Mouse (Mus musculus) ES-Bruce4 (cell line): ENCODE results near the gene Prlh. TPM values are rescaled to one million over a fixed set of nuclear protein-coding genes. Genes with fewer than 3 reads are reported as not detected.

Experiments
- H3K27ac ChIP-seq: 2 replicates; pipeline ENCODE4 v1.5.1; 2012; ENCODE audit warnings: low read length, inconsistent platforms; ENCODE audit not compliant: insufficient read depth
- H3K27me3 ChIP-seq: 2 replicates; pipeline ENCODE4 v1.6.1; 2012; ENCODE audit warnings: mild to moderate bottlenecking, low read length, inconsistent platforms; ENCODE audit not compliant: control insufficient read depth, poor library complexity, insufficient read depth, severe bottlenecking
- H3K36me3 ChIP-seq: 2 replicates; pipeline ENCODE4 v1.6.1; 2012; ENCODE audit warnings: inconsistent platforms, mild to moderate bottlenecking, low read length, moderate library complexity; ENCODE audit not compliant: control insufficient read depth, poor library complexity, insufficient read depth, severe bottlenecking
- H3K4me1 ChIP-seq: one replicate; pipeline ENCODE4 v1.8.1; 2011; ENCODE audit warnings: low read length; ENCODE audit not compliant: control insufficient read depth, insufficient read depth
- H3K4me3 ChIP-seq: 2 replicates; pipeline ENCODE4 v1.5.1; 2011; ENCODE audit warnings: low read depth, mild to moderate bottlenecking, low read length
- H3K9ac ChIP-seq: 2 replicates; pipeline ENCODE4 v1.6.1; 2012; ENCODE audit warnings: low read depth, mild to moderate bottlenecking, inconsistent platforms; ENCODE audit not compliant: poor library complexity, severe bottlenecking
- H3K9me3 ChIP-seq: replicated peaks from 2 replicates; pipeline ENCODE4 v1.6.1; 2012; ENCODE audit warnings: mild to moderate bottlenecking, low read length, inconsistent platforms; ENCODE audit not compliant: control insufficient read depth, poor library complexity, insufficient read depth, severe bottlenecking
- CTCF ChIP-seq: IDR thresholded peaks from one replicate; pipeline ENCODE4 v1.8.1; 2011; ENCODE audit warnings: low read depth, low read length
- EP300 ChIP-seq: IDR thresholded peaks from 2 replicates; pipeline ENCODE4 v1.6.1; 2011; ENCODE audit warnings: low read depth, low read length; ENCODE audit not compliant: insufficient read depth
- POLR2A ChIP-seq: IDR thresholded peaks from one replicate; pipeline ENCODE4 v1.8.1; 2011; ENCODE audit warnings: low read length; ENCODE audit not compliant: insufficient read depth
- polyA plus RNA-seq: library from polyadenylated mRNA; stranded (reverse); fragments of >200 nt; gene quantifications from 2 replicates; pipeline ENCODE4 v1.2.4, GENCODE M21; 2011; ENCODE audit warnings: low read depth; ENCODE audit not compliant: missing spikeins, insufficient read depth, insufficient read length

Gene Prlh
- polyA plus RNA-seq, 1 experiment, result not detected

DNA sequence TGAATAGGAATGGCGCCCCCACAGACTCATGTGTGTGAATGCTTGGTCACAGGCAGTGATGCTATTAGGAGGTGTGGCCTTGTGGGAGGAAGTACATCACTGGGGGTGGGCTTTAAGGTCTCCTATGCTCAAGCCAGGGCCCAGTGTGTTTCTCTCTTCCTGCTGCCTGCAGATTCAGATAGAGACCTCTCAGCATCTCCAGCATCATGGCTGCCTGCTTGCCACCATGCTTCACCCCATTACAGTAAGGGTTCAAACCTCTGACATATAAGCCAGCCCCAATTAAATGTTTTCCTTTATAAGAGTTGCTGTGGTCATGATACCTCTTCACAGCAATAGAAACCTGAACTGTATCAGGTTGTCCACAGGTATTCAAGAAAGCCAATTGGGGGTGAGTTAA is 43.0 kb downstream of the Prlh start:
- H3K4me1 ChIP-seq, result no peaks in the 10 kb centered on the region
- no peaks in the 10 kb centered on the region for H3K36me3 ChIP-seq
- TF ChIP-seq EP300 (no peak), CTCF (no peak), POLR2A (no peak)
- H3K9me3 ChIP-seq, result no peaks in the 10 kb centered on the region
- peaks cover 10% of the 10 kb centered on the region for H3K27me3 ChIP-seq
- H3K27ac ChIP-seq, result no peak overlapping the region
- no peak overlapping the region for H3K4me3 ChIP-seq
- no peak overlapping the region for H3K9ac ChIP-seq

- Histone ChIP-seq H3K9me3 (no peaks in the 10 kb centered on the region), H3K4me3 (no peak overlapping the region), H3K27ac (no peak overlapping the region), H3K27me3 (peaks cover 10% of the 10 kb centered on the region), H3K9ac (no peak overlapping the region), H3K36me3 (no peaks in the 10 kb centered on the region), H3K4me1 (no peaks in the 10 kb centered on the region)
- TF ChIP-seq CTCF, result no peak
Measured at GRCm38 (mm10) chr1:90997136-90997535, 44.2 kb downstream of the Prlh start.

DNA sequence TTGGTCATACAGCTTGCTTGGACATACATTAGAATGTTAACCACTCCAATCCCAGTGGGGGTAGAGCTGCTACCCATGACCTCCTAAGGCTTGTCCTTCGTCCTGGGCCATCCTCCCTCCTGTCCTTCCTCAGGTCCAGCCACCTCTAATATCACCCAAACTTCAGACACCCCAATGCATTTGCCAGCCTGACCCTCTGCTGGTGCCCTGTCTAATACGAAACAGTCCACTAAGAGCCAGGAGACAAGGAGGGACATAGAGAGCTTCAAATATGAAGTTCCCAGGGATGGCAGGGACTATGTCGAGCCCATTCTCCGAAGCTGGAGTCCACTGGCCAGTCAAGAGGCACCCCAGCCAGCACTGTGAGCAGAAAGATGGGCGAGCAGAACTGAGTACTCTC is 44.7 kb downstream of the Prlh start:
- no peaks in the 10 kb centered on the region for H3K36me3 ChIP-seq
- H3K27ac ChIP-seq, result no peak overlapping the region
- H3K27me3 ChIP-seq, result peaks cover 10% of the 10 kb centered on the region
- H3K4me1 ChIP-seq, result no peaks in the 10 kb centered on the region
- H3K9me3 ChIP-seq, result no peaks in the 10 kb centered on the region
- no peak overlapping the region for H3K9ac ChIP-seq
- H3K4me3 ChIP-seq, result no peak overlapping the region
- TF ChIP-seq POLR2A (no peak), CTCF (no peak)

GRCm38 (mm10) chr1:90998268-90998890 is 45.5 kb downstream of the Prlh start, which contains the start of gene Lrrfip1:
TSS of gene Lrrfip1 (plus strand) at chr1:90998737.
- Histone ChIP-seq H3K36me3 (no peaks in the 10 kb centered on the region), H3K4me1 (no peaks in the 10 kb centered on the region), H3K9me3 (no peaks in the 10 kb centered on the region), H3K27me3 (peaks cover 10% of the 10 kb centered on the region), H3K4me3 (peak within 1 kb of the TSS; percentile 79), H3K9ac (peak within 1 kb of the TSS; percentile 79), H3K27ac (no peak within 1 kb of the TSS)
- no peak for TF ChIP-seq POLR2A
- TF ChIP-seq CTCF, result no peak
- TF ChIP-seq EP300, result no peak

DNA sequence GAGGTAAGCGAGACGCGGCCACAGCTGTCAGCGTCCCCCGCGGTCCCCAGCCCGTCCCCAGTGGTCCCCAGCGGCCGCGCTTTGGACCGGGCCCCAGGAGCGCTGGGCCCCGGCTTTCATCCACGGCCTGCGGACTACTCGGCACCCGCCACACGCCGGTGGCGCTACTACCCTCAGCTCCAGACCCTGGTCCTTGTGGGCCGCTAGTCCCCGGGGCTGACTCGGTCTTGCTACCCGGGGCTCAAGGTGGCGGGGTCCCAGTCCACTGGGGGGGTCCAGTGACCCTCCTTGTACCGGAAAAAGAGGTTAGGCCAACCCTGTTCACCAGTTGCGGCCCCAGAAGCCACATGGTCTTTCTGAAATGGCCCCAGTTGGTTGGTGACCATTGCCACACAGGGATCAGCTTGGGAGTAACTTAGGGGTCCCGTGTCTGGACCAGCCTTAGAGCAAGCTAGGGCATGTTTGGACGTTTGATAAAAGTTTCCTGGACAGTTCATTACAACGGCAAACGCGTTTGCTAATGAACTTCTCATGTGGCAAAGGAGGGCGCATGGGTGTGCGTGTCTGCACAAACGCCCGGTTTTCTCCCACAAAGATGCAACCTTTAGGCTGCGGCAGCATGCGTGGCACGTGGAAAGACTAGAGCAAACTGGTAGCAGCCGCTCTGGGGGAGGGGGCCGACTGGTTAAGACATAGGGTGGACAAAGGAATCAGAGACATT is 46.1 kb downstream of the Prlh start:
- Histone ChIP-seq H3K27ac (no peak overlapping the region), H3K36me3 (no peaks in the 10 kb centered on the region), H3K9me3 (no peaks in the 10 kb centered on the region), H3K4me1 (no peaks in the 10 kb centered on the region), H3K27me3 (peaks cover 10% of the 10 kb centered on the region), H3K4me3 (peak overlapping the region; percentile 79), H3K9ac (peak overlapping the region; percentile 79)
- TF ChIP-seq EP300, result no peak
- TF ChIP-seq POLR2A, result no peak
- TF ChIP-seq CTCF, result no peak

- no peaks in the 10 kb centered on the region for H3K36me3 ChIP-seq
Measured at GRCm38 (mm10) chr1:90999911-91000601, 47.1 kb downstream of the Prlh start.

More at GRCm38 (mm10) chr1:90999911-91000601, 47.1 kb downstream of the Prlh start:
- H3K4me1 ChIP-seq, result no peaks in the 10 kb centered on the region
- H3K9me3 ChIP-seq, result no peaks in the 10 kb centered on the region
- no peak for TF ChIP-seq CTCF
- TF ChIP-seq EP300, result no peak
- TF ChIP-seq POLR2A, result no peak
- no peak overlapping the region for H3K27ac ChIP-seq
- H3K9ac ChIP-seq, result 0 out of 2 replicates have a peak overlapping the region, but pooled peaks have one; percentile 79
- H3K4me3 ChIP-seq, result no peak overlapping the region
- peaks cover 10% of the 10 kb centered on the region for H3K27me3 ChIP-seq
